In the genomic region with DNA sequence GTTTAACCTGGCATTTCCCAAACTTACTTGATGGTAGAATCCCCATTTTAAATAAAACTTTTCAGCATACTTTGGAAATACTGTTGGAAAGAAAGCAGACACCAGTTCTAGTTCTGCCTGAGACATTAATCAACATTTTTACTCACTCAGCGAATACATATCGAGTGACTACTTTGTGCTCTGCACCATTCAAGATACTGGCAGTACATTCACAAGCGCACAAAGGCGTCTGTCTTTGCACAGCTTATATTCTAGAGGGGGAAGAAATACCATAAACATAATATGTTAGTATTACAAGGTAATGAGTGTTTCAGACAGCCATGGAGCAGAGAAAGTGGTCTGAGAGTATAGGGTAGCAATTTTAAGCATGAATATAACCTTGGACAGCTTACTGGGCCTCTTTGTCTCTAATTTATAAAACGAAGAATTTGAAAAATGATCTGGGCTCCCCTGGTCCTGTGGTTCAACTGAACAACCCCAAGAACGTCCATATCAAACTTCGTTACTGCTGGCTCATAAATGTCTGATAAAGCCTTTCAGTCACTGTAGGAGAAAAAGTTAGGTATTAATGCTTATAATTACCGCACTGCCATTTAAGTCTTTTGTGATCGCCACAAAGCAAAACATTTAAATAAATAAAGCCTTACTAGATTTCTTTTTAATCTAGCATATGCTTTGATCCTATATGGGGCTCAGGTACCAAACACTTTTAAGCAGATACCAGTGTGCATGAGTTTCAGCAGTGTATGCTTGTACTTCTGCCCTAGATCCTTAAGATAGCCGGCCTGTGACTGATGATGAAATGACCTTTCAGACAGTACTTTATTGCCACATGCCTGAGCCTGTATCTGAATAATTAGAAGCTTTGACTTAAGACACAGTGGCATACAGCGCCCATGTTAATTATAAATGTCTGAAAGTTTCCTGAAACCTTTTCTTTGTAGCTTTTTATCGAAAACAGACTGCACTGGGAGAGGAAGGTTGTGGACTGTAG, we compare ENCODE assay signal across 18 mouse cellular contexts. TPM values are rescaled to one million over a fixed set of nuclear protein-coding genes. Genes with fewer than 3 reads are reported as not detected.
DNase-seq lines count a peak whose midpoint lies in the region; ATAC-seq and TF ChIP-seq lines count a peak whose summit lies in the region.
"Had no signal": no experiment of that assay in that cellular context is flagged by ENCODE, and none has a peak within 500 bp of the region (broad histone marks: within the 10 kb centered on the region; RNA-seq: fewer than 3 reads in every experiment).

No protein-coding gene starts in this region.

- no peak for TF ChIP-seq CTCF in gastrocnemius, adult 2 months (IDR thresholded peaks at IDR 0.05)
- TF ChIP-seq CTCF in intestine, postnatal 0 days (IDR thresholded peaks at IDR 0.05; ENCODE audit: low read depth), result no peak
- TF ChIP-seq CTCF in liver, postnatal 0 days (IDR thresholded peaks at IDR 0.05; ENCODE audit: low read depth), result no peak
- no peak for TF ChIP-seq CTCF in stomach, postnatal 0 days (IDR thresholded peaks at IDR 0.05; ENCODE audit: low read depth)

- 0 out of 2 replicates have a peak, but pooled peaks cover 15% of the 10 kb centered on the region for H3K4me1 ChIP-seq in embryonic facial prominence, embryonic 13.5 days
- no peaks in the 10 kb centered on the region for H3K4me1 ChIP-seq in intestine, postnatal 0 days (replicated peaks; ENCODE audit: control insufficient read depth, insufficient read depth, low read length)
- peaks cover 58% of the 10 kb centered on the region for H3K4me1 ChIP-seq in liver, postnatal 0 days (ENCODE audit: insufficient read depth)
- H3K4me1 ChIP-seq in stomach, postnatal 0 days (replicated peaks; ENCODE audit: control insufficient read depth, insufficient read depth), result peaks cover 3% of the 10 kb centered on the region
- H3K4me1 ChIP-seq in hindbrain, embryonic 13.5 days (replicated peaks), result no peaks in the 10 kb centered on the region
- H3K4me1 ChIP-seq: forebrain, embryonic 12.5 days; midbrain, embryonic 10.5 days had no signal

- no peak for DNase-seq in gastrocnemius, adult 2 months
- no peak for DNase-seq in gastrocnemius, adult 18-20 months (ENCODE audit: low spot score)
- no peak for DNase-seq in liver, postnatal 0 days
- DNase-seq in stomach, postnatal 0 days (ENCODE audit: low spot score), result no peak
- no peak for DNase-seq in retina, postnatal 1 day
- DNase-seq: adrenal gland, adult 2 months; cerebellum, adult 2 months; heart, adult 2 months; heart, postnatal 10 days; lung, embryonic 14.5 days; thymus, adult 2 months had no signal

- H3K27ac ChIP-seq in gastrocnemius, adult 2 months, result peak overlapping the region; percentile 77
- peak overlapping the region; percentile 33; the same call in 1 of the 2 replicates for H3K27ac ChIP-seq in embryonic facial prominence, embryonic 13.5 days
- H3K27ac ChIP-seq in intestine, postnatal 0 days (ENCODE audit: low read depth, low read length), result no peak overlapping the region
- peak overlapping the region; percentile 37; the same call in 1 of the 2 replicates for H3K27ac ChIP-seq in liver, postnatal 0 days (ENCODE audit: low read depth)
- H3K27ac ChIP-seq in stomach, postnatal 0 days (replicated peaks), result no peak overlapping the region
- H3K27ac ChIP-seq in hindbrain, embryonic 13.5 days, result no peak overlapping the region
- H3K27ac ChIP-seq: forebrain, embryonic 12.5 days; heart, adult 2 months; hindbrain, postnatal 0 days; kidney, postnatal 0 days; midbrain, embryonic 10.5 days had no signal

- H3K27me3 ChIP-seq in embryonic facial prominence, embryonic 13.5 days, result no peaks in the 10 kb centered on the region
- H3K27me3 ChIP-seq in intestine, postnatal 0 days (replicated peaks; ENCODE audit: control insufficient read depth, insufficient read depth, low read length), result no peaks in the 10 kb centered on the region
- no peaks in the 10 kb centered on the region for H3K27me3 ChIP-seq in liver, postnatal 0 days (ENCODE audit: insufficient read depth, low read length)
- H3K27me3 ChIP-seq in stomach, postnatal 0 days (ENCODE audit: control insufficient read depth, insufficient read depth, low read length), result no peaks in the 10 kb centered on the region
- H3K27me3 ChIP-seq in hindbrain, embryonic 13.5 days, result no peaks in the 10 kb centered on the region
- H3K27me3 ChIP-seq: forebrain, embryonic 12.5 days had no signal

- 56% methylated on average over 12 of the region's 12 CpGs for WGBS in embryonic facial prominence, embryonic 13.5 days
- 61% methylated on average over 12 of the region's 12 CpGs for WGBS in intestine, postnatal 0 days
- 57% methylated on average over 12 of the region's 12 CpGs for WGBS in liver, postnatal 0 days (ENCODE audit: insufficient replicate concordance)
- 63% methylated on average over 12 of the region's 12 CpGs for WGBS in stomach, postnatal 0 days
- 81% methylated on average over 12 of the region's 12 CpGs for WGBS in hindbrain, embryonic 13.5 days

- peak overlapping the region; percentile 13; the same call in 1 of the 2 replicates for H3K4me3 ChIP-seq in gastrocnemius, adult 2 months
- no peak overlapping the region for H3K4me3 ChIP-seq in embryonic facial prominence, embryonic 13.5 days
- no peak overlapping the region for H3K4me3 ChIP-seq in intestine, postnatal 0 days (ENCODE audit: low read depth, low read length)
- H3K4me3 ChIP-seq in liver, postnatal 0 days (ENCODE audit: low read depth, low read length), result no peak overlapping the region
- H3K4me3 ChIP-seq in stomach, postnatal 0 days (ENCODE audit: low read depth, low read length), result no peak overlapping the region
- H3K4me3 ChIP-seq in hindbrain, embryonic 13.5 days, result no peak overlapping the region
- H3K4me3 ChIP-seq: forebrain, embryonic 12.5 days; heart, adult 2 months; midbrain, embryonic 10.5 days had no signal

- intact Hi-C loops in gastrocnemius, adult 2 months (cut with DNase I), result no loop called here

- peak; percentile 30; the same call in 1 of the 2 replicates for TF ChIP-seq EP300 in liver, postnatal 0 days (IDR thresholded peaks at IDR 0.05; ENCODE audit: low read depth)
- no peak for TF ChIP-seq EP300 in stomach, postnatal 0 days (optimal IDR thresholded peaks at IDR 0.05)

- no peaks in the 10 kb centered on the region for H3K9me3 ChIP-seq in embryonic facial prominence, embryonic 13.5 days
- no peaks in the 10 kb centered on the region for H3K9me3 ChIP-seq in intestine, postnatal 0 days (ENCODE audit: control insufficient read depth)
- H3K9me3 ChIP-seq in liver, postnatal 0 days (ENCODE audit: low read length), result no peaks in the 10 kb centered on the region
- H3K9me3 ChIP-seq in stomach, postnatal 0 days (ENCODE audit: control insufficient read depth, low read length), result no peaks in the 10 kb centered on the region
- no peaks in the 10 kb centered on the region for H3K9me3 ChIP-seq in hindbrain, embryonic 13.5 days
- H3K9me3 ChIP-seq: forebrain, embryonic 12.5 days; midbrain, embryonic 10.5 days had no signal

- no peak overlapping the region for H3K9ac ChIP-seq in embryonic facial prominence, embryonic 13.5 days
- H3K9ac ChIP-seq in intestine, postnatal 0 days (ENCODE audit: low read depth, low read length), result no peak overlapping the region
- H3K9ac ChIP-seq in liver, postnatal 0 days (replicated peaks), result no peak overlapping the region
- no peak overlapping the region for H3K9ac ChIP-seq in stomach, postnatal 0 days (ENCODE audit: low read length)
- H3K9ac ChIP-seq in hindbrain, embryonic 13.5 days, result no peak overlapping the region
- H3K9ac ChIP-seq: forebrain, embryonic 12.5 days; lung, embryonic 14.5 days had no signal

- no peak overlapping the region for H3K4me2 ChIP-seq in embryonic facial prominence, embryonic 13.5 days
- no peak overlapping the region for H3K4me2 ChIP-seq in intestine, postnatal 0 days (replicated peaks; ENCODE audit: low read depth)
- peak overlapping the region; percentile 22; the same call in 1 of the 2 replicates for H3K4me2 ChIP-seq in liver, postnatal 0 days (ENCODE audit: low read depth, low read length)
- H3K4me2 ChIP-seq in stomach, postnatal 0 days (replicated peaks; ENCODE audit: low read depth), result no peak overlapping the region
- H3K4me2 ChIP-seq in hindbrain, embryonic 13.5 days, result no peak overlapping the region
- H3K4me2 ChIP-seq: forebrain, embryonic 12.5 days; lung, embryonic 14.5 days had no signal

- H3K36me3 ChIP-seq in embryonic facial prominence, embryonic 13.5 days, result no peaks in the 10 kb centered on the region
- H3K36me3 ChIP-seq in intestine, postnatal 0 days (ENCODE audit: control insufficient read depth, insufficient read depth), result no peaks in the 10 kb centered on the region
- H3K36me3 ChIP-seq in liver, postnatal 0 days (replicated peaks; ENCODE audit: insufficient read depth, low read length), result peaks cover 8% of the 10 kb centered on the region
- H3K36me3 ChIP-seq in stomach, postnatal 0 days (ENCODE audit: control insufficient read depth, insufficient read depth, low read length), result no peaks in the 10 kb centered on the region
- no peaks in the 10 kb centered on the region for H3K36me3 ChIP-seq in hindbrain, embryonic 13.5 days
- H3K36me3 ChIP-seq: forebrain, embryonic 12.5 days; midbrain, embryonic 10.5 days had no signal

- peak; percentile 26 for ATAC-seq in embryonic facial prominence, embryonic 13.5 days (ENCODE audit: insufficient number of reproducible peaks, insufficient read depth, low FRiP score, low TSS enrichment, low read depth)
- peak; percentile 68; the same call in 1 of the 2 replicates for ATAC-seq in intestine, postnatal 0 days
- ATAC-seq in liver, postnatal 0 days, result no peak
- ATAC-seq in stomach, postnatal 0 days (ENCODE audit: low FRiP score, low TSS enrichment), result no peak
- ATAC-seq in hindbrain, embryonic 13.5 days (ENCODE audit: low FRiP score), result no peak
- ATAC-seq: hindbrain, postnatal 0 days had no signal

RNA-seq across cellular contexts. Expression of a gene that starts 35.5 kb away (rescaled TPM):
- total RNA-seq in gastrocnemius, adult 2 months (2021), result 10 to 100 TPM; 30.9 to 67.0 TPM
- total RNA-seq in gastrocnemius, adult 18-20 months (2021), result 10 to 100 TPM; 43.5 to 57.4 TPM
- polyA plus RNA-seq in embryonic facial prominence, embryonic 13.5 days (2015; fragmentation: Nextera tagmentation; extraction: Ambion mirVana), result 6.6 and 7.2 TPM in 2 replicates
- 3.8 and 4.1 TPM in 2 replicates for polyA plus RNA-seq in intestine, postnatal 0 days (2015; fragmentation: Nextera tagmentation; extraction: Ambion mirVana)
- 12.1 and 13.7 TPM in 2 replicates for polyA plus RNA-seq in liver, postnatal 0 days (2015; fragmentation: Nextera tagmentation; extraction: Ambion mirVana)
- polyA plus RNA-seq in stomach, postnatal 0 days (2015; fragmentation: Nextera tagmentation; extraction: Ambion mirVana), result 13.0 and 13.6 TPM in 2 replicates
- 2.3 and 3.1 TPM in 2 replicates for polyA plus RNA-seq in hindbrain, embryonic 13.5 days (2015; fragmentation: Nextera tagmentation; extraction: Ambion mirVana)

Comparison
In these comparisons a context has a peak if more than half of its experiments do, and no peak if none do; other contexts are left out.
1. H3K27ac ChIP-seq: peak in gastrocnemius, adult 2 months (single experiment), embryonic facial prominence, embryonic 13.5 days (single experiment) and liver, postnatal 0 days (single experiment); none in intestine, postnatal 0 days (single experiment), stomach, postnatal 0 days (single experiment) and hindbrain, embryonic 13.5 days (single experiment).
2. ATAC-seq: peak in embryonic facial prominence, embryonic 13.5 days (single experiment) and intestine, postnatal 0 days (single experiment); none in liver, postnatal 0 days (single experiment), stomach, postnatal 0 days (single experiment) and hindbrain, embryonic 13.5 days (single experiment).